Mouse (Mus musculus): ENCODE data around the gene Ints11. TPM values are rescaled to one million over a fixed set of nuclear protein-coding genes. Genes with fewer than 3 reads are reported as not detected.
A peak's percentile ranks its signal among the peaks of the same experiment; 100 is the strongest.

Gene Ints11
- polyA plus RNA-seq, 1 experiment from 2014 or later = 19.9 TPM

DNA sequence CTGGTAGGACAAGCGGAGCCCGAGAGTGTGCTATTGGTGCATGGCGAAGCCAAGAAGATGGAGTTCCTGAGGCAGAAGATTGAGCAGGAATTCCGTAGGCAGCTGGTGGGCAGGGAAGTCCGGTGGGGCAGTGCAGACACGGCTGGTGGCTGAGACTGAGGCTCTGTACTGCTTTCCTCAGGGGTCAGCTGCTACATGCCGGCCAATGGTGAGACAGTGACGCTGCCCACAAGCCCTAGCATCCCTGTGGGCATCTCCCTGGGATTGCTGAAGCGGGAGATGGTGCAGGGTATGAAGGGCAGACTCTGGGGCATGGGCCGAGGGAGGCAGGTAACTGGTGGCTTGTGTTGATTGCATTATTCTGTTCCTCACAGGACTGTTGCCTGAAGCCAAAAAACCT is 18.3 kb downstream of the Ints11 start:
- H3K4me2 ChIP-seq (replicated peaks; ENCODE audit: low read depth) = no peak overlapping the region
- no peaks in the 10 kb centered on the region for H3K9me3 ChIP-seq (ENCODE audit: control insufficient read depth)
- H3K9ac ChIP-seq (ENCODE audit: low read depth, low read length) = no peak overlapping the region
- ATAC-seq = no peak
- TF ChIP-seq CTCF (IDR thresholded peaks at IDR 0.05; ENCODE audit: low read depth) = no peak
- no peak overlapping the region for H3K4me3 ChIP-seq (ENCODE audit: low read depth, low read length)
- H3K4me1 ChIP-seq (replicated peaks; ENCODE audit: control insufficient read depth, insufficient read depth, low read length) = 0 out of 2 replicates have a peak, but pooled peaks cover 3% of the 10 kb centered on the region
- peaks cover 48% of the 10 kb centered on the region for H3K36me3 ChIP-seq (ENCODE audit: control insufficient read depth, insufficient read depth)
- H3K27me3 ChIP-seq (replicated peaks; ENCODE audit: control insufficient read depth, insufficient read depth, low read length) = no peaks in the 10 kb centered on the region
- no peak overlapping the region for H3K27ac ChIP-seq (ENCODE audit: low read depth, low read length)
- WGBS = 91% methylated on average over 10 of the region's 10 CpGs

DNA sequence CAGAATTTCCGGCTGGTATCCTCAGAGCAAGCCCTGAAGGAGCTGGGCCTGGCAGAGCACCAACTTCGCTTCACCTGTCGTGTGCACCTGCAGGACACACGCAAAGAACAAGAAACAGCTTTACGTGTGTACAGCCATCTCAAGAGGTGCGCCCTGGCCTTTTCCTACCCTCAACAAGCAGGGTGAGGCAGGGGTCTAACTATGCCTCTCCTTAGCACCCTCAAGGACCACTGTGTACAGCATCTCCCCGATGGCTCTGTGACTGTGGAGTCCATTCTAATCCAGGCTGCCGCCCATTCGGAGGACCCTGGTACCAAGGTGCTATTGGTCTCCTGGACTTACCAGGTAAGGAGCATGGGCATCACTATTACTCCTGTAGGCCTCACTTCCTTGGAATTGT is 18.8 kb downstream of the Ints11 start:
- H3K4me3 ChIP-seq (ENCODE audit: low read depth, low read length) = no peak overlapping the region
- H3K4me1 ChIP-seq (replicated peaks; ENCODE audit: control insufficient read depth, insufficient read depth, low read length) = 0 out of 2 replicates have a peak, but pooled peaks cover 3% of the 10 kb centered on the region
- H3K4me2 ChIP-seq (replicated peaks; ENCODE audit: low read depth) = no peak overlapping the region
- no peak overlapping the region for H3K9ac ChIP-seq (ENCODE audit: low read depth, low read length)
- no peak for ATAC-seq
- H3K9me3 ChIP-seq (ENCODE audit: control insufficient read depth) = no peaks in the 10 kb centered on the region
- no peaks in the 10 kb centered on the region for H3K27me3 ChIP-seq (replicated peaks; ENCODE audit: control insufficient read depth, insufficient read depth, low read length)
- WGBS = 95% methylated on average over 9 of the region's 9 CpGs
- no peak for TF ChIP-seq CTCF (IDR thresholded peaks at IDR 0.05; ENCODE audit: low read depth)
- H3K36me3 ChIP-seq (ENCODE audit: control insufficient read depth, insufficient read depth) = peaks cover 48% of the 10 kb centered on the region
- H3K27ac ChIP-seq (ENCODE audit: low read depth, low read length) = no peak overlapping the region

DNA sequence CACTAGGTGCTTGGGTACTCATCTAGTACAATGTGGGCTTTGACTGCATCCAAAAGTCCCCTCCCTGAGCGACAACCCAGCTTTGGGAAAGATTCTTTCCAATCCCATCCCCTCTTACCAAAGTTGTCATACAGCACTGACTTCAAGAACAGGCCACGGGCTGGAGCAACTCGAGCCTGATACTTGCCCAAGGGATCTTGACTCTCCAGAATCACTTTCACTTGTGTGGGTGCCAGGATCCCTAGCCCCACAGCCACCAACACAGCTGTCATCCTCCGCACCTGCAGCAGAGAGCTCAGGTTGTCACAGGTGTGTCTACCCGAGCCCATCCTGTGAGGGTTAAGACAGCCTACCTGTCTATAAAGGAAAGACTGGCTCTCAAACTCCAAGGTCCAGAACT is 20.0 kb downstream of the Ints11 start:
- 83% methylated on average over 5 of the region's 5 CpGs for WGBS

GRCm38 (mm10) chr4:155891011-155891471 is 21.7 kb downstream of the Ints11 start:
- under 1% methylated on average over 34 of the region's 34 CpGs for WGBS
- peak overlapping the region; percentile 73 for H3K4me3 ChIP-seq (ENCODE audit: low read depth, low read length)
- peak overlapping the region; percentile 99 for H3K4me2 ChIP-seq (replicated peaks; ENCODE audit: low read depth)
- no peak for TF ChIP-seq CTCF (IDR thresholded peaks at IDR 0.05; ENCODE audit: low read depth)
- H3K9ac ChIP-seq (ENCODE audit: low read depth, low read length) = peak overlapping the region; percentile 76
- ATAC-seq = no peak
- peaks cover 38% of the 10 kb centered on the region for H3K36me3 ChIP-seq (ENCODE audit: control insufficient read depth, insufficient read depth)
- peaks cover 7% of the 10 kb centered on the region; the same call in 1 of the 2 replicates for H3K4me1 ChIP-seq (replicated peaks; ENCODE audit: control insufficient read depth, insufficient read depth, low read length)
- no peaks in the 10 kb centered on the region for H3K9me3 ChIP-seq (ENCODE audit: control insufficient read depth)
- no peak overlapping the region for H3K27ac ChIP-seq (ENCODE audit: low read depth, low read length)
- H3K27me3 ChIP-seq (replicated peaks; ENCODE audit: control insufficient read depth, insufficient read depth, low read length) = no peaks in the 10 kb centered on the region

More for the DNA sequence above, 20.0 kb downstream of the Ints11 start:
- no peak for TF ChIP-seq CTCF (IDR thresholded peaks at IDR 0.05; ENCODE audit: low read depth)
- Histone ChIP-seq H3K36me3 (ENCODE audit: control insufficient read depth, insufficient read depth) (peaks cover 48% of the 10 kb centered on the region), H3K4me3 (ENCODE audit: low read depth, low read length) (no peak overlapping the region), H3K27ac (ENCODE audit: low read depth, low read length) (no peak overlapping the region), H3K27me3 (replicated peaks; ENCODE audit: control insufficient read depth, insufficient read depth, low read length) (no peaks in the 10 kb centered on the region), H3K9me3 (ENCODE audit: control insufficient read depth) (no peaks in the 10 kb centered on the region), H3K4me1 (replicated peaks; ENCODE audit: control insufficient read depth, insufficient read depth, low read length) (0 out of 2 replicates have a peak, but pooled peaks cover 3% of the 10 kb centered on the region), H3K4me2 (replicated peaks; ENCODE audit: low read depth) (no peak overlapping the region), H3K9ac (ENCODE audit: low read depth, low read length) (no peak overlapping the region)
- no peak for ATAC-seq

DNA sequence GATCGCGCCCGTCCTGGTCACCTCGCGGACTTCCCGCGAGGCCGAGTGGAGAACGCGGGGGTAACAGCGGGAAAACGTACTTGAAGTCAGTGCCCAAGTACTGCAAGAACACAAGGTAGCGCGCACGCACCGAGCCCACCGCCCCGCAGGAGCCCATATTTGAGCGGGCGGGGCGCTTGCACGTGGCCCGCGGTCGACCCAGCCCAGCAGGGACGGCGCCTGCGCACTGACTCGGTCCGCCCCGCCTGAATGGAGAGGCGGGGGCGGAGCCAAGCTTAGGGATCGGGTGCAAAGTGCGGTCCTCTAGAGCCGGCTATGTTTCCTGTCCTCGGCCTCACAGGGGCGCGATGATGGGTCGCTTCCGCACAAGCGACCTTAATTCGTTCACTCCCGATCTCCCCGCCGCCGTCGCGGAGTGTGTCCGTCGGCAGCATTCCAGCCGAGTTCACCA is 22.2 kb downstream of the Ints11 start, which contains the start of the genes Pusl1 and Acap3:
Gene Pusl1, minus strand, starts transcription at position 231 of the 451 bp plus-strand sequence.
Gene Acap3, plus strand, starts transcription at position 272 of the 451 bp plus-strand sequence.
- Histone ChIP-seq H3K27me3 (replicated peaks; ENCODE audit: control insufficient read depth, insufficient read depth, low read length) (no peaks in the 10 kb centered on the region), H3K9ac (ENCODE audit: low read depth, low read length) (peak within 1 kb of the TSS; percentile 76), H3K4me2 (replicated peaks; ENCODE audit: low read depth) (peak within 1 kb of the TSS; percentile 99), H3K4me1 (replicated peaks; ENCODE audit: control insufficient read depth, insufficient read depth, low read length) (peaks cover 7% of the 10 kb centered on the region; the same call in 1 of the 2 replicates), H3K4me3 (ENCODE audit: low read depth, low read length) (peak within 1 kb of the TSS; percentile 73), H3K9me3 (ENCODE audit: control insufficient read depth) (no peaks in the 10 kb centered on the region), H3K36me3 (ENCODE audit: control insufficient read depth, insufficient read depth) (peaks cover 37% of the 10 kb centered on the region), H3K27ac (ENCODE audit: low read depth, low read length) (peak within 1 kb of the TSS; percentile 97)
- TF ChIP-seq CTCF (IDR thresholded peaks at IDR 0.05; ENCODE audit: low read depth) = no peak
- WGBS = 0% methylated on average over 52 of the region's 52 CpGs
- peak; percentile 90 for ATAC-seq

DNA sequence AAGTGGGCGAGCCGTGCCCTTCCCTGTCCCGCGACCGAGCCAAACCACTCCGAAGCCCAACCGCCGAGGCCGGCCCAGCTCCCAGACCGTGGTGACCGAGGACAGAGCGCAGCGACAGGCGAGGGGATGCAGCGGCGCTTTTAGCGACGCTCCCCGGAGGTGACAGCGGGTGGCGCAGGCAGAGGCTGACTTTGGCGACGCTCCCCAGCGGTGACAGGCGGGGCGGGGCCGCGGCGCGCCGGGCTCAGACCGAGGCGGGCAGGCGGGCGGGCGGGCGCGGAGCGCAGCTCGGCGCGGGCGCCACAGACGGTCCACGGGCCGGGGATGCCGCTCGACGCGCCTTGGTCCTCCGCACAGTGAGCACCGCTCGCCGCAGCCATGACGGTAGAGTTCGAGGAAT is 22.7 kb downstream of the Ints11 start:
- ATAC-seq = peak; percentile 91
- Histone ChIP-seq H3K27ac (ENCODE audit: low read depth, low read length) (peak overlapping the region; percentile 97), H3K4me1 (replicated peaks; ENCODE audit: control insufficient read depth, insufficient read depth, low read length) (peaks cover 7% of the 10 kb centered on the region; the same call in 1 of the 2 replicates), H3K4me2 (replicated peaks; ENCODE audit: low read depth) (peak overlapping the region; percentile 99), H3K9me3 (ENCODE audit: control insufficient read depth) (no peaks in the 10 kb centered on the region), H3K27me3 (replicated peaks; ENCODE audit: control insufficient read depth, insufficient read depth, low read length) (no peaks in the 10 kb centered on the region), H3K9ac (ENCODE audit: low read depth, low read length) (peak overlapping the region; percentile 76), H3K36me3 (ENCODE audit: control insufficient read depth, insufficient read depth) (peaks cover 37% of the 10 kb centered on the region), H3K4me3 (ENCODE audit: low read depth, low read length) (peak overlapping the region; percentile 73)
- under 1% methylated on average over 54 of the region's 56 CpGs for WGBS
- peak; percentile 61 for TF ChIP-seq CTCF (IDR thresholded peaks at IDR 0.05; ENCODE audit: low read depth)

Data from intestine, postnatal 0 days (tissue).